Mouse (Mus musculus) forebrain, embryonic 14.5 days (tissue): Measurements from ENCODE around the gene Nt5c2. TPM values are rescaled to one million over a fixed set of nuclear protein-coding genes. Genes with fewer than 3 reads are reported as not detected.
A peak's percentile ranks its signal among the peaks of the same experiment; 100 is the strongest.

Source experiments
- ATAC-seq: fragments of 200-750 bp; cut with Nextera tagmentation; 2 replicates; pipeline ENCODE4 v1.8.0; 2017; ENCODE audit warnings: mild to moderate bottlenecking, moderate library complexity
- DNase-seq: peaks from one replicate; pipeline ENCODE4 v3.0.0-alpha.2; 2015; ENCODE audit warnings: low spot score
- H3K27ac ChIP-seq: fragments of 300-500 bp; sonication (generic); 2 replicates; pipeline ENCODE4 v1.5.1; 2014; ENCODE audit warnings: low read depth, mild to moderate bottlenecking, control low read depth, low read length, moderate library complexity
- H3K27me3 ChIP-seq: fragments of 300-500 bp; sonication (generic); replicated peaks from 2 replicates; pipeline ENCODE4 v1.6.1; 2014; ENCODE audit warnings: low read length, control low read depth, mixed read lengths; ENCODE audit not compliant: control insufficient read depth, insufficient read depth
- H3K36me3 ChIP-seq: fragments of 300-500 bp; sonication (generic); 2 replicates; pipeline ENCODE4 v1.6.1; 2014; ENCODE audit warnings: low read length, control low read depth; ENCODE audit not compliant: control insufficient read depth, insufficient read depth
- H3K4me1 ChIP-seq: fragments of 300-500 bp; sonication (generic); 2 replicates; pipeline ENCODE4 v1.6.1; 2014; ENCODE audit warnings: antibody characterized with exemption, low read length, control low read depth; ENCODE audit not compliant: control insufficient read depth, insufficient read depth
- H3K4me2 ChIP-seq: fragments of 300-500 bp; sonication (generic); 2 replicates; pipeline ENCODE4 v1.6.1; 2014; ENCODE audit warnings: mild to moderate bottlenecking, control low read depth, low read length
- H3K4me3 ChIP-seq: fragments of 300-500 bp; sonication (generic); 2 replicates; pipeline ENCODE4 v1.5.1; 2014; ENCODE audit warnings: low read depth, low read length, control low read depth
- H3K9ac ChIP-seq: fragments of 300-500 bp; sonication (generic); 2 replicates; pipeline ENCODE4 v1.6.1; 2014; ENCODE audit warnings: mild to moderate bottlenecking, low read length, control low read depth, moderate library complexity
- H3K9me3 ChIP-seq: fragments of 300-500 bp; sonication (generic); replicated peaks from 2 replicates; pipeline ENCODE4 v1.6.1; 2016; ENCODE audit warnings: low read length, control low read depth, mixed read lengths; ENCODE audit not compliant: control insufficient read depth
- WGBS: fragments of 180-500 bp; shearing (Covaris S2); extraction: QIAGEN DNeasy Blood & Tissue Kit; methylation state at CpG from one replicate; pipeline ENCODE4 v1.1.7; 2014; 5-methylcytosine and 5-hydroxymethylcytosine counted together
- polyA plus RNA-seq: library from polyadenylated mRNA; unstranded; fragments of >200 nt; fragmentation: Nextera tagmentation; extraction: Ambion mirVana; gene quantifications from 2 replicates; pipeline ENCODE4 v1.2.1, GENCODE M21; 2014

Nt5c2 gene
- polyA plus RNA-seq, 1 experiment from 2014 or later = 84.2 TPM

DNA sequence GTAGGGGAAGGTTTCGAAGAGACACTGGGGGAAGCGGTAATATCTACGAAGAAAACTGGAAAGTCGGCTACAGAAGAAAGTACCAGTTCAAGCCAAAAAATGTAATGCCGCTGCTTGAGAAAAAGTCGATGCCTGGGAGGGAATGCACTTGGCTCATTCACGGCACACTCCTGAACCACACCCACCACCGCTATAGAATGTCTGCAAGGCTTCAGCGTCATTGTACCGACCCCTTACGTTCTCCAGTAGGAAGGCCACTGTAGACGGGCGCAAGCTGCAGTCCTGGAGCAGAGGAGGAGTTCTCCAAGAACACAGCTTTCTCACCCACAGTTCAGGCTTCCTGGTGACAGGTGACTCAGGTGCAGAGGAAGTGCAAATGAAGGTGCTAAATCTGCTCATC, 8.6 kb upstream of the Nt5c2 start:
- Histone ChIP-seq H3K27me3 (no peaks in the 10 kb centered on the region), H3K9me3 (no peaks in the 10 kb centered on the region), H3K36me3 (peaks cover 48% of the 10 kb centered on the region), H3K4me1 (no peaks in the 10 kb centered on the region), H3K4me3 (no peak overlapping the region), H3K27ac (no peak overlapping the region), H3K9ac (no peak overlapping the region), H3K4me2 (no peak overlapping the region)
- WGBS = 94% methylated on average over 13 of the region's 13 CpGs
- no peak for ATAC-seq
- DNase-seq = no peak

DNA sequence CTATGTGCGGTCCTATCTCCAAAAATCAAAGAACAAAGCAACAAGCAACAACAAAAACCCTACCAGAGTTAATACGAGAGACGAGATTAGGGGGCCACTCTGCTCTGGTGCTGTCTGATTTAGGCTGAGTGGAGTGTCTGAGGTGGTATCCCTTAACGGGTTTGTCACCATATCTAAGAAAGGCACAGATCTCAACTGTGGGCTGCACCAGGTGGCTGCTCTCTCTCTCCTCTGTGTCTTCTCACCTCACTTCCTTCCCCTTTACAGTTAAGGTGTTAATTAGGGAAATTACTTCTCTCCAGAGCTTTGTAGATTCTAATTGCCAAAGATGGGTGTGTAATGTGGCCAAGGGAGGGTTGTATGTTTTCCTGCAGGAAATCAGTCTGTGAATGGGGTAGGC, 7.8 kb upstream of the Nt5c2 start:
- ATAC-seq = no peak
- DNase-seq = no peak
- Histone ChIP-seq H3K27ac (no peak overlapping the region), H3K9me3 (no peaks in the 10 kb centered on the region), H3K4me1 (no peaks in the 10 kb centered on the region), H3K4me2 (no peak overlapping the region), H3K36me3 (peaks cover 48% of the 10 kb centered on the region), H3K9ac (no peak overlapping the region), H3K27me3 (no peaks in the 10 kb centered on the region), H3K4me3 (no peak overlapping the region)
- WGBS = 79% methylated on average over 4 of the region's 4 CpGs

GRCm38 (mm10) chr19:47019326-47019725, 4.4 kb upstream of the Nt5c2 start:
- Histone ChIP-seq H3K27me3 (peaks cover 13% of the 10 kb centered on the region), H3K4me1 (no peaks in the 10 kb centered on the region), H3K4me2 (peak overlapping the region; percentile 71), H3K36me3 (peaks cover 36% of the 10 kb centered on the region), H3K9me3 (no peaks in the 10 kb centered on the region), H3K27ac (peak overlapping the region; percentile 40; the same call in 1 of the 2 replicates), H3K4me3 (peak overlapping the region; percentile 70), H3K9ac (peak overlapping the region; percentile 59; the same call in 1 of the 2 replicates)
- peak; percentile 31 for DNase-seq
- WGBS = 26% methylated on average over 6 of the region's 6 CpGs
- ATAC-seq = no peak

DNA sequence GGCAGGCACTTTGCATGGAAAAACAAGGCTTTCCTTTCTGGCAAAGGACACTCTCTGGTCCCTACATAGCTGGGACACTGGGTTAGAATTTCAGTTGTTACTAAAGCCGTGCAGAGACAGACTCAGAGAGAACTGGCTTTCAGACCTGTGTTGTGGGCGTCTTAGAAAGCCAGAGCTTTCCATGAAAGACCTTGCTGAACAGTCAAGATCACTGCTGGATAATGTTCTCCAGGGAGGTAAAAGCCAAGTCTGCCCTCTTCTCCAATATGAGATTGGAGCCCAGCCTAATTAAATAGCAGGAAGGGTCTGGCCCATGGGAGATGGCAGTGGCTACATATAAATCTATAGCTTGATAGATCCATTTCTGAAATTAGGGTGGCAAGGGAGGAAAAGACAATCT, 3.4 kb upstream of the Nt5c2 start:
- peak overlapping the region; percentile 70 for H3K4me3 ChIP-seq
- ATAC-seq (no peak), DNase-seq (no peak)
- peaks cover 26% of the 10 kb centered on the region for H3K36me3 ChIP-seq
- H3K27me3 ChIP-seq = peaks cover 14% of the 10 kb centered on the region
- H3K9me3 ChIP-seq = no peaks in the 10 kb centered on the region
- peak overlapping the region; percentile 59 for H3K9ac ChIP-seq
- H3K4me2 ChIP-seq = peak overlapping the region; percentile 71
- peak overlapping the region; percentile 52; the same call in 1 of the 2 replicates for H3K27ac ChIP-seq
- 13% methylated on average over 2 of the region's 2 CpGs for WGBS
- no peaks in the 10 kb centered on the region for H3K4me1 ChIP-seq

GRCm38 (mm10) chr19:47017831-47018230, 2.9 kb upstream of the Nt5c2 start:
- DNase-seq = no peak
- Histone ChIP-seq H3K27me3 (peaks cover 19% of the 10 kb centered on the region), H3K9me3 (no peaks in the 10 kb centered on the region), H3K27ac (peak overlapping the region; percentile 52), H3K4me1 (0 out of 2 replicates have a peak, but pooled peaks cover 3% of the 10 kb centered on the region), H3K9ac (peak overlapping the region; percentile 59), H3K36me3 (peaks cover 21% of the 10 kb centered on the region), H3K4me3 (peak overlapping the region; percentile 70), H3K4me2 (peak overlapping the region; percentile 71)
- no peak for ATAC-seq
- 4% methylated on average over 3 of the region's 3 CpGs for WGBS

DNA sequence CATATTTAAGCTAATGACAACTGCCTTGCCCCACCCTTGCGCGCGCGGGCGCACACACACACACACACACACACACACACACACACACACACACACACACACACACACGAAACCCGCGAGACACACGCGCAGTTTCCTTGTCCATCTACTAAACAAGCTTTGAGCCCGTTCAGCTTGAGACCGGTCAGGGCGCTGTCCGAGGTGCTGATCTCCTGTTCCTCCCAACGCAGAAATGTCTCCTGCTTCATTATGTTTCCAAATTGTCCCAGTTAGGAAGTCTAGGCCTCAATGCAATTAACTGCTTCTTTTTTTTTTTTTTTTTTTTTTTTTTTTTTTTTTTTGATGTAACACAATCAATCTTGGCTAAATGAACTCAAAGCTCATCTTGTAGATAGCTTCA, 1.5 kb upstream of the Nt5c2 start:
- Histone ChIP-seq H3K27me3 (peaks cover 23% of the 10 kb centered on the region), H3K4me2 (peak overlapping the region; percentile 71), H3K9ac (peak overlapping the region; percentile 85), H3K27ac (no peak overlapping the region), H3K4me1 (0 out of 2 replicates have a peak, but pooled peaks cover 3% of the 10 kb centered on the region), H3K4me3 (peak overlapping the region; percentile 70), H3K9me3 (no peaks in the 10 kb centered on the region), H3K36me3 (peaks cover 7% of the 10 kb centered on the region; the same call in 1 of the 2 replicates)
- ATAC-seq (no peak), DNase-seq (peak; percentile 75)
- under 1% methylated on average over 15 of the region's 15 CpGs for WGBS

GRCm38 (mm10) chr19:47015965-47016364, 1.0 kb upstream of the Nt5c2 start:
- peak overlapping the region; percentile 96 for H3K27ac ChIP-seq
- peaks cover 23% of the 10 kb centered on the region for H3K27me3 ChIP-seq
- 0 out of 2 replicates have a peak, but pooled peaks cover 3% of the 10 kb centered on the region for H3K4me1 ChIP-seq
- peak overlapping the region; percentile 71 for H3K4me2 ChIP-seq
- no peaks in the 10 kb centered on the region for H3K9me3 ChIP-seq
- peaks cover 3% of the 10 kb centered on the region; the same call in 1 of the 2 replicates for H3K36me3 ChIP-seq
- ATAC-seq = no peak
- DNase-seq = no peak
- H3K4me3 ChIP-seq = peak overlapping the region; percentile 70
- 2% methylated on average over 9 of the region's 9 CpGs for WGBS
- peak overlapping the region; percentile 85 for H3K9ac ChIP-seq

DNA sequence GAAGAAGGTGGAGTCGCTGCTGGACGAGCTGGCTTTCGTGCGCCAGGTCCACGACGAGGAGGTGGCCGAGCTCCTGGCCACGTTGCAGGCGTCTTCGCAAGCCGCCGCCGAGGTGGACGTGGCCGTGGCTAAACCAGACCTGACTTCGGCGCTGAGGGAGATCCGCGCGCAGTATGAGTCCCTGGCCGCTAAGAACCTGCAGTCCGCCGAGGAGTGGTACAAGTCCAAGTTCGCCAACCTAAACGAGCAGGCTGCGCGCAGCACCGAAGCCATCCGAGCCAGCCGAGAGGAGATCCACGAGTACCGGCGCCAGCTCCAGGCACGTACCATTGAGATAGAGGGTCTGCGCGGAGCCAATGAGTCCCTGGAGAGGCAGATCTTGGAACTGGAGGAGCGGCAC, 443 bp upstream of the Nt5c2 start:
- Histone ChIP-seq H3K9ac (peak overlapping the region; percentile 85), H3K4me3 (peak overlapping the region; percentile 70), H3K36me3 (0 out of 2 replicates have a peak, but pooled peaks cover 2% of the 10 kb centered on the region), H3K27ac (peak overlapping the region; percentile 96), H3K4me1 (0 out of 2 replicates have a peak, but pooled peaks cover 3% of the 10 kb centered on the region), H3K9me3 (no peaks in the 10 kb centered on the region), H3K4me2 (peak overlapping the region; percentile 71), H3K27me3 (peaks cover 23% of the 10 kb centered on the region)
- ATAC-seq (peak; percentile 13; the same call in 1 of the 2 replicates), DNase-seq (peak; percentile 30)
- under 1% methylated on average over 37 of the region's 37 CpGs for WGBS

- peak; percentile 35 for ATAC-seq
These were observed 850 bp downstream of the Nt5c2 start for GRCm38 (mm10) chr19:47014159-47014446.

More at GRCm38 (mm10) chr19:47014159-47014446, 850 bp downstream of the Nt5c2 start:
- peak overlapping the region; percentile 85 for H3K9ac ChIP-seq
- H3K4me2 ChIP-seq = peak overlapping the region; percentile 71
- H3K27me3 ChIP-seq = peaks cover 23% of the 10 kb centered on the region
- H3K36me3 ChIP-seq = no peaks in the 10 kb centered on the region
- peak overlapping the region; percentile 96 for H3K27ac ChIP-seq
- no peaks in the 10 kb centered on the region for H3K9me3 ChIP-seq
- H3K4me1 ChIP-seq = 0 out of 2 replicates have a peak, but pooled peaks cover 3% of the 10 kb centered on the region
- H3K4me3 ChIP-seq = peak overlapping the region; percentile 70
- DNase-seq = no peak
- WGBS = 3% methylated on average over 11 of the region's 11 CpGs
